Mouse (Mus musculus) small intestine, adult 2 months (tissue): Measurements from ENCODE around the gene Ehbp1l1.

ENCODE experiments used
- CTCF ChIP-seq: fragments of 200-500 bp; IDR thresholded peaks from 2 replicates; pipeline ENCODE4 v1.5.1; 2012; ENCODE audit warnings: low read depth, mild to moderate bottlenecking, control low read depth, inconsistent platforms, low read length, moderate library complexity, mixed read lengths; ENCODE audit not compliant: insufficient replicate concordance, insufficient read length; ENCODE audit errors: extremely low read depth
- POLR2A ChIP-seq: fragments of 200-500 bp; IDR thresholded peaks from 2 replicates; pipeline ENCODE4 v1.6.1; 2012; ENCODE audit warnings: low read depth, mild to moderate bottlenecking, control low read depth, inconsistent platforms, low read length, moderate library complexity

GRCm38 (mm10) chr19:5750951-5751350 lies 24.8 kb upstream of the Ehbp1l1 start:
- no peak for TF ChIP-seq POLR2A
- no peak for TF ChIP-seq CTCF
